Mouse (Mus musculus) ES-Bruce4 (cell line): Measurements from ENCODE around the gene Dap.

Experiments used
- CTCF ChIP-seq: IDR thresholded peaks from one replicate; pipeline ENCODE4 v1.8.1; 2011; ENCODE audit warnings: low read depth, low read length
- EP300 ChIP-seq: IDR thresholded peaks from 2 replicates; pipeline ENCODE4 v1.6.1; 2011; ENCODE audit warnings: low read depth, low read length; ENCODE audit not compliant: insufficient read depth
- POLR2A ChIP-seq: IDR thresholded peaks from one replicate; pipeline ENCODE4 v1.8.1; 2011; ENCODE audit warnings: low read length; ENCODE audit not compliant: insufficient read depth

DNA sequence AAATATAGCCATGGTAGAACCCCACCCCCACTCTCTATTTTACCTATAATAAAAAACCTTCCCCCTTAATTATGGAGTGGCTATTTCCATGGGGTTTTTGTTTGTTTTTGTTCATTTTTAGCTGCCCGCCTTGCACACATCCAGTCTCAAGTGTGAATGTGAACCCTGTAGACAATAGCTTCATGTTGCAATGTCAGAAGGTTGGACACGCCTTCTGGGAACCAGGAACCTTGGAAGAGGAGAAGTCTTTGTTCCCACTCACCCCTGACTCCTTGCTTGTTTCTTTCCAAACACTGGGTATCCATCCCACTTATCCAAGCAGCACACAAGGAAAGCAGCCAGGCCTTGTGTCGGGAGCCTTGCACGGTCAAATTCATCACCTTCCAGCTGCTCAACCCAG lies 94.9 kb downstream of the Dap start:
- TF ChIP-seq POLR2A (no peak), CTCF (no peak), EP300 (no peak)
